Mouse (Mus musculus) gastrocnemius, postnatal 4 days (tissue): ENCODE data around the gene Ptges3. TPM values are rescaled to one million over a fixed set of nuclear protein-coding genes. Genes with fewer than 3 reads are reported as not detected.

ENCODE experiments used
- DNase-seq, 2 experiments: peaks; one replicate each; pipeline ENCODE4 v3.0.0; 2021 to 2022; ENCODE audit warnings: low spot score in 2 of 2, mixed read lengths in 2 of 2
- microRNA-seq: library from miRNA; unstranded; fragments of <30 nt; microRNA quantifications from one replicate; pipeline ENCODE4 v1.2.0, GENCODE M21; 2021
- total RNA-seq, 2 experiments: library from RNA; stranded (reverse); gene quantifications; 2 replicates each; pipeline ENCODE4 v1.2.3; 2021

The Ptges3 gene
- total RNA-seq, 2 experiments from 2014 or later: 108 to 110 TPM

- peak in 1 of 2 experiments; percentile 48 for DNase-seq
Measured at GRCm38 (mm10) chr10:128091564-128092505, 33.1 kb downstream of the Ptges3 start, which contains the start of gene Baz2a. Gene Baz2a, plus strand, starts transcription at chr10:128091577.

- DNase-seq: peak; percentile 56 to 77
Measured at GRCm38 (mm10) chr10:128092506-128093495, 34.0 kb downstream of the Ptges3 start.

- no peak for DNase-seq
Measured at GRCm38 (mm10) chr10:128093496-128094294, 34.9 kb downstream of the Ptges3 start.

- DNase-seq: peak in 1 of 2 experiments; percentile 81
Measured at GRCm38 (mm10) chr10:128094340-128094968, 35.7 kb downstream of the Ptges3 start.

- DNase-seq: no peak
Measured at GRCm38 (mm10) chr10:128095003-128095636, 36.4 kb downstream of the Ptges3 start.

- DNase-seq: no peak
Measured at GRCm38 (mm10) chr10:128096313-128096692, 37.5 kb downstream of the Ptges3 start.

- peak; percentile 76 to 87 for DNase-seq
Measured at GRCm38 (mm10) chr10:128096693-128097586, 38.2 kb downstream of the Ptges3 start.

GRCm38 (mm10) chr10:128097587-128097971, 38.8 kb downstream of the Ptges3 start:
- DNase-seq: peak in 1 of 2 experiments; percentile 62

GRCm38 (mm10) chr10:128110103-128110761, 51.5 kb downstream of the Ptges3 start:
- DNase-seq: no peak

- no peak for DNase-seq
Measured at GRCm38 (mm10) chr10:128111227-128111626, 52.5 kb downstream of the Ptges3 start.

GRCm38 (mm10) chr10:128123833-128124232, 65.1 kb downstream of the Ptges3 start:
- no peak for DNase-seq

- no peak for DNase-seq
Measured at GRCm38 (mm10) chr10:128124831-128125230, 66.1 kb downstream of the Ptges3 start.

GRCm38 (mm10) chr10:128125951-128126350, 67.2 kb downstream of the Ptges3 start:
- no peak for DNase-seq

Small RNA genes lying within 50 kb of the gene (microRNA-seq; reads per million reads assigned to microRNA genes)
- 19.0 reads per million, percentile 33 among the genes with 10 or more reads in this experiment for gene Mir677

Other genes starting within 250 kb of the Ptges3 start
- gene Rdh19, start 209.0 kb upstream of the Ptges3 start, total RNA-seq: not detected
- not detected for gene Rdh16f2, start 192.5 kb upstream of the Ptges3 start, total RNA-seq
- gene Rdh7, start 170.1 kb upstream of the Ptges3 start, total RNA-seq: under 1 TPM in 1 of 2 experiments, not detected in 1; 0.52 TPM
- gene Sdr9c7, start 160.4 kb upstream of the Ptges3 start, total RNA-seq: not detected
- gene Hsd17b6, start 51.3 kb upstream of the Ptges3 start, total RNA-seq: under 1 TPM in 1 of 2 experiments, not detected in 1; 0.44 TPM
- 10 to 100 TPM; 15.4 to 15.5 TPM for gene Prim1, start 43.8 kb upstream of the Ptges3 start, total RNA-seq
- gene Naca, start 23.4 kb upstream of the Ptges3 start, total RNA-seq: 100 to 1,000 TPM; 673 TPM
- gene Atp5b, start 24.3 kb downstream of the Ptges3 start, total RNA-seq: 1,000 to 10,000 TPM; 3,386 to 3,414 TPM
- gene Baz2a, start 32.6 kb downstream of the Ptges3 start, total RNA-seq: 10 to 100 TPM; 24.4 to 24.8 TPM
- 10 to 100 TPM; 83.8 to 85.3 TPM for gene Rbms2, start 121.3 kb downstream of the Ptges3 start, total RNA-seq
- gene Gls2, start 135.5 kb downstream of the Ptges3 start, total RNA-seq: 1 to 10 TPM; 1.5 to 2.1 TPM
- 10 to 100 TPM; 33.2 to 34.9 TPM for gene Spryd4, start 152.9 kb downstream of the Ptges3 start, total RNA-seq
- gene Mip, start 166.9 kb downstream of the Ptges3 start, total RNA-seq: not detected
- gene Timeless, start 173.1 kb downstream of the Ptges3 start, total RNA-seq: 10 to 100 TPM; 12.7 to 14.7 TPM
- under 1 TPM; 0.32 to 0.70 TPM for gene Apon, start 195.1 kb downstream of the Ptges3 start, total RNA-seq
- 1 to 10 TPM in 1 of 2 experiments, not detected in 1; 1.6 TPM for gene Apof, start 209.7 kb downstream of the Ptges3 start, total RNA-seq
- gene Stat2, start 211.6 kb downstream of the Ptges3 start, total RNA-seq: 10 to 100 TPM in 1 of 2 experiments, 1 to 10 TPM in 1; 9.3 to 10.2 TPM
- not detected for gene Il23a, start 239.8 kb downstream of the Ptges3 start, total RNA-seq
- gene Pan2, start 244.4 kb downstream of the Ptges3 start, total RNA-seq: 10 to 100 TPM; 17.2 to 19.5 TPM